Mouse (Mus musculus) heart, postnatal 0 days (tissue): ENCODE measurements around the gene Stap2. TPM values are rescaled to one million over a fixed set of nuclear protein-coding genes. Genes with fewer than 3 reads are reported as not detected.

ENCODE experiments used
- ATAC-seq: fragments of 200-750 bp; cut with Nextera tagmentation; 2 replicates; pipeline ENCODE4 v1.8.0; 2017; ENCODE audit warnings: low read depth, moderate number of reproducible peaks, moderate library complexity; ENCODE audit not compliant: insufficient read depth
- DNase-seq: peaks from one replicate; pipeline ENCODE4 v3.0.0-alpha.2; 2016; ENCODE audit warnings: low spot score
- H3K27ac ChIP-seq: fragments of 300-500 bp; sonication (generic); 2 replicates; pipeline ENCODE4 v1.5.1; 2014; ENCODE audit warnings: low read depth, mild to moderate bottlenecking
- H3K27me3 ChIP-seq: fragments of 300-500 bp; sonication (generic); 2 replicates; pipeline ENCODE4 v1.6.1; 2014; ENCODE audit warnings: low read length, mixed read lengths; ENCODE audit not compliant: control insufficient read depth, insufficient read depth
- H3K36me3 ChIP-seq: fragments of 300-500 bp; sonication (generic); replicated peaks from 2 replicates; pipeline ENCODE4 v1.6.1; 2014; ENCODE audit warnings: low read length, mixed read lengths; ENCODE audit not compliant: control insufficient read depth, insufficient read depth
- H3K4me1 ChIP-seq: fragments of 300-500 bp; sonication (generic); 2 replicates; pipeline ENCODE4 v1.6.1; 2014; ENCODE audit warnings: antibody characterized with exemption; ENCODE audit not compliant: control insufficient read depth, insufficient read depth
- H3K4me2 ChIP-seq: fragments of 300-500 bp; sonication (generic); 2 replicates; pipeline ENCODE4 v1.6.1; 2014; ENCODE audit warnings: low read depth, mild to moderate bottlenecking, low read length, moderate library complexity
- H3K4me3 ChIP-seq: fragments of 300-500 bp; sonication (generic); 2 replicates; pipeline ENCODE4 v1.5.1; 2014; ENCODE audit warnings: low read depth, low read length
- H3K9ac ChIP-seq: fragments of 300-500 bp; sonication (generic); replicated peaks from 2 replicates; pipeline ENCODE4 v1.6.1; 2014; ENCODE audit warnings: low read depth, low read length, mixed read lengths
- H3K9me3 ChIP-seq: fragments of 300-500 bp; sonication (generic); replicated peaks from 2 replicates; pipeline ENCODE4 v1.6.1; 2016; ENCODE audit warnings: low read length; ENCODE audit not compliant: control insufficient read depth
- CTCF ChIP-seq: IDR thresholded peaks from 2 replicates; pipeline ENCODE4 v1.5.1; 2016; ENCODE audit warnings: antibody characterized with exemption, control low read depth, low read depth
- EP300 ChIP-seq: IDR thresholded peaks from 2 replicates; pipeline ENCODE4 v1.6.1; 2016; ENCODE audit warnings: antibody characterized with exemption, low read depth
- WGBS: fragments of 180-500 bp; shearing (Covaris S2); extraction: QIAGEN DNeasy Blood & Tissue Kit; methylation state at CpG from one replicate; pipeline ENCODE4 v1.1.7; 2014; 5-methylcytosine and 5-hydroxymethylcytosine counted together
- polyA plus RNA-seq: library from polyadenylated mRNA; unstranded; fragments of >200 nt; fragmentation: Nextera tagmentation; extraction: Ambion mirVana; gene quantifications from 2 replicates; pipeline ENCODE4 v1.2.1, GENCODE M21; 2015
- total RNA-seq: library from RNA; depleted of rRNA; stranded (reverse); fragments of >200 nt; gene quantifications from 2 replicates; pipeline ENCODE4 v1.2.3, GENCODE M21; 2014; ENCODE audit warnings: low replicate concordance

Stap2 gene
- total and polyA plus RNA-seq, 2 experiments from 2014 or later = 16.0 to 23.7 TPM

DNA sequence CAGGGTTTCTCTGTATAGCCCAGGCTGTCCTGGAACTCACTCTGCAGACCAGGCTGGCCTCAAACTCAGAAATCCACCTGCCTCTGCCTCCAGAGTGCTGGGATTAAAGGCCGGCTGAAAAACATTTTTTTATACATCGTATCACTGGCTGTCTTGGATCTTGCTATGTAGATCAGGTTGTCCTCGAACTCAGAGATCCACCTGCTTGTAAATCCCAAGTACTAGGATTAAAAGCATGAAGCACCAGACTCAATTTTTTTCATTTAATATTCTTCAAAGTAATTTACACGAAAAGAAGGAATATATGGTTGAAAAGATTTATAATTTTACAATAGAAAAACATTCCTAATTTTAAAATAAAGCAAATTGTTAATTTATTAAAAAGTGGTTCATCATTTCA is 34.0 kb upstream of the Stap2 start:
- WGBS = 70% methylated on average over 4 of the region's 4 CpGs
- H3K27me3 ChIP-seq = no peaks in the 10 kb centered on the region
- no peak overlapping the region for H3K27ac ChIP-seq
- peaks cover 19% of the 10 kb centered on the region for H3K4me1 ChIP-seq
- no peak for ATAC-seq
- no peak overlapping the region for H3K4me2 ChIP-seq
- no peaks in the 10 kb centered on the region for H3K9me3 ChIP-seq
- no peak overlapping the region for H3K9ac ChIP-seq
- DNase-seq = no peak
- no peak for TF ChIP-seq CTCF
- TF ChIP-seq EP300 = no peak
- peaks cover 6% of the 10 kb centered on the region for H3K36me3 ChIP-seq
- no peak overlapping the region for H3K4me3 ChIP-seq

DNA sequence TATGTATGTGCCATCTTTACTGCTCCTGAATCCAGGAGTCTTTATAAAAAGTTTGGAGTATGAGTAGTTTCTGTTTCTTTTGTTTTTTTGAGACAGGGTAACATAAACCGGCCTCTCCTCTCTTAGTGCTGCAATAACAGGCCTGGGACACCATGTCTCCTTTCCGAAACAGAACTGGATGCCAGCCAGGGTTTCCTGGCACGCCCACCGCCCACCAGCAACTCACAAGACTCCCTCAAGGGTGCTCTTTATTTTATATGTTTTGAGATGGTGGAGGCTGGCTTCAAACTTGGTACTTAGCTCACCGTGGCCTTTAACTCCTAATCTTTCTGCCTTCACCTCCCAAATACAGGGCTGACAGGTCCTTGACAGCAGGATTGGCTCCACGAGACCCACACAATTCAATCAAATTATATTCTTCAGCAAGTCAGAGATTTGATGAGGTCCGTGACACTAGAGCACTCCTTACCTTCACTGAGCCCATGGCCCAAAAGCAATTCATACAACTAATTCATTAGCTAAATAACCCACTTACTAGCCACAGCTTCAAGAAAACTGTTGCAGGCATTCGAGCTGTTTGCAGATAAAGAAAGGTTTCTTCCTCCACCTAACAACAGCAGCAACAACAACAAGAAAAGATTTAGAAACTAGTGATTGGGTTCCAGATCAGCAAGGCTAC is 33.3 kb upstream of the Stap2 start:
- Histone ChIP-seq H3K4me2 (no peak overlapping the region), H3K27ac (no peak overlapping the region), H3K9ac (no peak overlapping the region), H3K36me3 (peaks cover 12% of the 10 kb centered on the region), H3K4me3 (no peak overlapping the region), H3K4me1 (peaks cover 19% of the 10 kb centered on the region), H3K9me3 (no peaks in the 10 kb centered on the region), H3K27me3 (no peaks in the 10 kb centered on the region)
- DNase-seq (no peak), ATAC-seq (no peak)
- TF ChIP-seq EP300 (no peak), CTCF (no peak)
- WGBS = 72% methylated on average over 8 of the region's 8 CpGs

DNA sequence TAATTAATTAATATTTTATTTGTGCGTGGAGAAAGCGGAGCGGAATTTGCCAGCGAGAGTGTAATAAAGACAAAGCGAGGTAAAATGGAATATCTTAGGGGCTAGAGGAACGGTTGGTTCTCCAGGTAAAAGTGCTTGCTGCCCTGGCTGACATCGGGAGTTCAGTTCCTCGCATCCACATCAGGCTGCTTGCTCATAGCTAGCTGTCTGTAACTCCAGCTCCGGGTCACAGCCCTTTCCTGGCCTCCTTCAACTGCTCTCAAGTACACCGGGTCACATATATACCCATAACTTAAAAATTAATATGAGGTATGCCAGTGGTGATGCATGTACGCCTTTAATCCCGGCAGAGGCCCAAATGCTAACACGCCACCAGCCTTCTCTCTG is 31.5 kb upstream of the Stap2 start:
- H3K4me2 ChIP-seq = peak overlapping the region; percentile 47
- WGBS = 37% methylated on average over 13 of the region's 13 CpGs
- no peaks in the 10 kb centered on the region for H3K9me3 ChIP-seq
- H3K27ac ChIP-seq = no peak overlapping the region
- no peak for DNase-seq
- H3K4me1 ChIP-seq = peaks cover 24% of the 10 kb centered on the region
- TF ChIP-seq CTCF = no peak
- TF ChIP-seq EP300 = no peak
- H3K9ac ChIP-seq = 0 out of 2 replicates have a peak overlapping the region, but pooled peaks have one; percentile 26
- no peak for ATAC-seq
- peak overlapping the region; percentile 32 for H3K4me3 ChIP-seq
- H3K27me3 ChIP-seq = no peaks in the 10 kb centered on the region
- H3K36me3 ChIP-seq = peaks cover 19% of the 10 kb centered on the region

DNA sequence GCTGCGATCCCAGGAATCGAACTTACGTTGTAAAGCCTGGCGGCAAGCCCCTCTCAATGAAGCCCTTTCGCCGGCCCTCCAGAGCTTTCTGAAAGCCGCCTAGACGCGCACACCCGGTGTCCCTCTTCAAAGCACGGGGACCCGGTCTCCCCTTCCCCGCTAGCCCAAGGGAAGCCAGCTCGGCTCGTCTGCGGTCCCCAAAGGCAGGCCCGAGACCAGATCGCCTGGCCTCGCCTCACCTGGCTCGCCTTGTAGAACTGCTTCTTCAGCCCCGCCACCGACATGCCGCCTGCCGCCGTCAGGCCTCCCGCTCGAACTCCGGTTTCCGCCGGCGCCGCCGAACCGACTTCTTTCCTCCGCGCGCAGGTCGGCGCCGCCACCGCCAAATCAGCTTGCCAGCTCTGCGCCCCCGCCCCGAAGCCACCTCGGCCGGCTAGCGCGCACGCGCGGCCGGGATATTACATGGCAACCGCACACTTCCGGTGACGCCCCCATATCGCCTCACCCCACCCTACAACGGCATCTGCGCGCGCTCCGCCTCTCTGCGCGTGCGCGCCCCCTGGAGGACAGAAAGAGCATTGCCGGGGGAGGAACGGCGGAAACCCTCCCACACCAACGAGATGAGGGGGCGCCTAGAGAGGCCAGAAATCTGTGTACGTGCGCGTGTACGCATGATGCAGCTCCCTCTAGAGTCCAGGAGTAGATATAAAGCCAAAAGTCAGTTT is 31.0 kb upstream of the Stap2 start, which contains the start of gene Sh3gl1:
Gene Sh3gl1 (minus strand): TSS at position 460 of the 725 bp plus-strand sequence.
- peak within 1 kb of the TSS; percentile 85 for H3K9ac ChIP-seq
- H3K4me2 ChIP-seq = peak within 1 kb of the TSS; percentile 75
- ATAC-seq (peak; percentile 92), DNase-seq (peak; percentile 96)
- H3K4me3 ChIP-seq = peak within 1 kb of the TSS; percentile 82
- H3K4me1 ChIP-seq = peaks cover 27% of the 10 kb centered on the region
- H3K27ac ChIP-seq = peak within 1 kb of the TSS; percentile 89
- no peaks in the 10 kb centered on the region for H3K27me3 ChIP-seq
- under 1% methylated on average over 73 of the region's 74 CpGs for WGBS
- no peaks in the 10 kb centered on the region for H3K9me3 ChIP-seq
- TF ChIP-seq EP300 = peak; percentile 87
- TF ChIP-seq CTCF = peak; percentile 100
- H3K36me3 ChIP-seq = peaks cover 21% of the 10 kb centered on the region

DNA sequence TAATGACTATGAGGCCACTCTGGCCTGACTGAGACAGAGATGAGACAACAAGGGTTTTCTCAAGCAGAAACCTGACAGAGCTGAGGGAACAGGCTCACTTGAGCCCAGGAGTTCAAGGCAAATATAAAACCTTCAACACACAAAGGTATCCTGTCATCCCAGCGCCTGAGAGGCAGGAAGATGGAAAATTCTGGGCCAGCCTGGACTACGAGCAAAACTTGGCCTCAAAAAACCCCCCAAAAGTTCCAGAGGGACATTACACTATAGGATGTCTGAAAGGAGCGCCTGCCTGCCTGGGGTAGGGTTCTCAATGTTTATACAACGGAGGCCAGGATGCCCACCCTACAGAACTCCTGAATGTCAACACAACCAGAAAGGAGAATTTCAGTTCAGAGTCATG is 29.8 kb upstream of the Stap2 start:
- Histone ChIP-seq H3K36me3 (peaks cover 21% of the 10 kb centered on the region), H3K4me3 (peak overlapping the region; percentile 82), H3K9me3 (no peaks in the 10 kb centered on the region), H3K9ac (peak overlapping the region; percentile 85; the same call in 1 of the 2 replicates), H3K27ac (0 out of 2 replicates have a peak overlapping the region, but pooled peaks have one; percentile 6), H3K4me1 (peaks cover 24% of the 10 kb centered on the region; the same call in 1 of the 2 replicates), H3K27me3 (no peaks in the 10 kb centered on the region), H3K4me2 (peak overlapping the region; percentile 75)
- 58% methylated on average over 4 of the region's 4 CpGs for whole genome bisulfite sequencing
- no peak for ATAC-seq
- TF ChIP-seq CTCF = no peak
- TF ChIP-seq EP300 = no peak
- no peak for DNase-seq
